Mouse (Mus musculus): ENCODE measurements around the gene Rcvrn. TPM values are rescaled to one million over a fixed set of nuclear protein-coding genes. Genes with fewer than 3 reads are reported as not detected.

Rcvrn gene
- polyA plus RNA-seq, 1 experiment from 2014 or later = not detected

- Histone ChIP-seq H3K4me1 (ENCODE audit: control insufficient read depth, insufficient read depth, low read length) (peaks cover 4% of the 10 kb centered on the region; the same call in 1 of the 2 replicates), H3K4me3 (ENCODE audit: low read length) (no peak overlapping the region), H3K4me2 (ENCODE audit: low read depth, low read length) (no peak overlapping the region), H3K9ac (ENCODE audit: low read depth, low read length) (no peak overlapping the region), H3K27ac (ENCODE audit: low read length) (no peak overlapping the region), H3K36me3 (ENCODE audit: control insufficient read depth, insufficient read depth, low read length) (no peaks in the 10 kb centered on the region), H3K27me3 (replicated peaks; ENCODE audit: control insufficient read depth, insufficient read depth, low read length) (no peaks in the 10 kb centered on the region), H3K9me3 (ENCODE audit: control insufficient read depth, low read length) (no peaks in the 10 kb centered on the region)
- 84% methylated on average over 4 of the region's 4 CpGs for WGBS
- ATAC-seq = no peak
Measured at GRCm38 (mm10) chr11:67654514-67654913, 40.6 kb upstream of the Rcvrn start.

DNA sequence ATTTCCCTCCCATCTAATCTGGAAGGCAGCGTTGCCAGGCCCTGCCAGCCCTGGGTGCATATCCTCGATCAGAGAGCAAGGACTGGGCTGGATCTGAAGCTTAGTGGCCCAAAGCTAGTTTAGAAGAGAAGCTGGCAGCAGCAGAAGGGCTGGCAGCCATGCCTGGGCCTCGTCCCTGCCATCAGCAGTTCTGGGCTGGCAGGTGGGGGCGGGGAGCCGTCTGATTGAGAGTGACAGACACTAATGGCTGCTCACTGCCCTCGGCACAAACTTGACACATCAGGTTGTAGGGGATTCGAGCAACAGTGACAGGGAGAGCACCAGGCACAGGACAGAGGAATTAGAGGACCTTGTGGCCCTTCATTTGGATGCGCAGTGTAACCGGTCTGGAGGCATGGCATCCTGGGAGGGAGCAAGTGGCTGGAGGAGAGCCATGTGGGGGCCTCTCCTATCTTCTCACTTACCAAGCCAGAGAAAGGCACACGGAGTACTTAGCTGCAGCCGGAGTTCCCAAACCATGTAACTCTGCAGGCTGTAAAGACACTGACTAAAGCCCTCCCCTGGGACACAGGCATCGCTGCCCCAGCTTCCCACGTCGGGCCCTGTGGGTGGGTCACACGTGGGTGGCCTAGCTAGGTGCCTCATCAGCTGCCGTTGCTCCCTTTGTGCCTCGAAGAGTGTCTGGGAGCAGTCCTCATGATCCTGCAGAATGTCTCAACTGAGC is 39.7 kb upstream of the Rcvrn start:
- WGBS = 70% methylated on average over 17 of the region's 17 CpGs
- no peak overlapping the region for H3K27ac ChIP-seq (ENCODE audit: low read length)
- no peak overlapping the region for H3K9ac ChIP-seq (ENCODE audit: low read depth, low read length)
- peaks cover 4% of the 10 kb centered on the region; the same call in 1 of the 2 replicates for H3K4me1 ChIP-seq (ENCODE audit: control insufficient read depth, insufficient read depth, low read length)
- H3K36me3 ChIP-seq (ENCODE audit: control insufficient read depth, insufficient read depth, low read length) = no peaks in the 10 kb centered on the region
- H3K4me2 ChIP-seq (ENCODE audit: low read depth, low read length) = no peak overlapping the region
- H3K27me3 ChIP-seq (replicated peaks; ENCODE audit: control insufficient read depth, insufficient read depth, low read length) = no peaks in the 10 kb centered on the region
- no peak for ATAC-seq
- H3K4me3 ChIP-seq (ENCODE audit: low read length) = no peak overlapping the region
- no peaks in the 10 kb centered on the region for H3K9me3 ChIP-seq (ENCODE audit: control insufficient read depth, low read length)

DNA sequence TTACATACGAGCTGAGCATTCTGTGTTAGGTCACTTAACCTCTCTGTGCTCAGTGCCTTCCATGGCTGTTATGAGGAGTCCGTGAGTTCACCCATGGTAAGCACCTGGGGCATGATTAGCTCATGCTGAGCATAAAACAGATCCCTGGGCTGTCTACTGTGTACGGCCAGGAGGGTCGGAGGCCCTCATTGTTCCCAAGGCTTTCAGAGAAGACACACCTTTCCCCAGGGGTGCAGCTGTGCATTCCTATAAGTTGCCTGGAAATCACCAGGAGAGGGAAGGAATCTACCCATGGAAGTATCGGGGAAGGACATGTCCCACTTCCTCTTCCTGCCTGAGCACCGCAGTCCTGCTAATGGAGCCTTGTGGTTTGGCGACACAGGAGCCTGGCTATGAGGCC is 38.8 kb upstream of the Rcvrn start:
- H3K27me3 ChIP-seq (replicated peaks; ENCODE audit: control insufficient read depth, insufficient read depth, low read length) = no peaks in the 10 kb centered on the region
- no peak overlapping the region for H3K9ac ChIP-seq (ENCODE audit: low read depth, low read length)
- no peak overlapping the region for H3K4me3 ChIP-seq (ENCODE audit: low read length)
- no peak overlapping the region for H3K4me2 ChIP-seq (ENCODE audit: low read depth, low read length)
- H3K4me1 ChIP-seq (ENCODE audit: control insufficient read depth, insufficient read depth, low read length) = peaks cover 4% of the 10 kb centered on the region; the same call in 1 of the 2 replicates
- no peaks in the 10 kb centered on the region for H3K36me3 ChIP-seq (ENCODE audit: control insufficient read depth, insufficient read depth, low read length)
- H3K27ac ChIP-seq (ENCODE audit: low read length) = no peak overlapping the region
- 81% methylated on average over 7 of the region's 7 CpGs for WGBS
- no peaks in the 10 kb centered on the region for H3K9me3 ChIP-seq (ENCODE audit: control insufficient read depth, low read length)
- no peak for ATAC-seq

DNA sequence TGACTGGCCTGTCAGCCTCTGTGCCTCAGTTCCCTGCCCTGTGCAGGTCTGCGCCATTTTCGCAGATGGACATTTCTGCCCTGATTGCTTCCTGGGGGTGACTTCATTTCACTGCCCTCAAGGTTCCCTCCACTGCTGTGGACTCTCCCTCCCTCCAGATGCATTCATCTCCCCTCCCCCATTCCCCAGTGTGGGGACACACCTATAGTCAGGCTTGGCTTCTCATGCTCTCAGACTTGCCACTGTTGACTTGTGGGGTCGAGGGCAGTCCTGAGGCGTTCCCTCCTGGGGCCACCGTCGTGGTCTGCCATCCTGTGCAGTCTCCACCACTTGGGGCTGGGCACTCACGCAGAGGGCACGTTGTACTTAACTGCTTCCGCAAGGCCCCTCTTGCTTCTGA is 38.3 kb upstream of the Rcvrn start:
- Histone ChIP-seq H3K36me3 (ENCODE audit: control insufficient read depth, insufficient read depth, low read length) (no peaks in the 10 kb centered on the region), H3K27me3 (replicated peaks; ENCODE audit: control insufficient read depth, insufficient read depth, low read length) (no peaks in the 10 kb centered on the region), H3K9ac (ENCODE audit: low read depth, low read length) (no peak overlapping the region), H3K9me3 (ENCODE audit: control insufficient read depth, low read length) (no peaks in the 10 kb centered on the region), H3K4me2 (ENCODE audit: low read depth, low read length) (no peak overlapping the region), H3K27ac (ENCODE audit: low read length) (no peak overlapping the region), H3K4me1 (ENCODE audit: control insufficient read depth, insufficient read depth, low read length) (peaks cover 4% of the 10 kb centered on the region; the same call in 1 of the 2 replicates), H3K4me3 (ENCODE audit: low read length) (no peak overlapping the region)
- no peak for ATAC-seq
- WGBS = 84% methylated on average over 9 of the region's 9 CpGs

- Histone ChIP-seq H3K4me2 (ENCODE audit: low read depth, low read length) (no peak overlapping the region), H3K9ac (ENCODE audit: low read depth, low read length) (no peak overlapping the region), H3K27ac (ENCODE audit: low read length) (no peak overlapping the region), H3K36me3 (ENCODE audit: control insufficient read depth, insufficient read depth, low read length) (no peaks in the 10 kb centered on the region), H3K4me1 (ENCODE audit: control insufficient read depth, insufficient read depth, low read length) (no peaks in the 10 kb centered on the region), H3K27me3 (replicated peaks; ENCODE audit: control insufficient read depth, insufficient read depth, low read length) (no peaks in the 10 kb centered on the region), H3K9me3 (ENCODE audit: control insufficient read depth, low read length) (no peaks in the 10 kb centered on the region), H3K4me3 (ENCODE audit: low read length) (no peak overlapping the region)
- whole genome bisulfite sequencing = 46% methylated on average over 11 of the region's 11 CpGs
- ATAC-seq = no peak
Measured at GRCm38 (mm10) chr11:67657685-67658382, 37.3 kb upstream of the Rcvrn start.

DNA sequence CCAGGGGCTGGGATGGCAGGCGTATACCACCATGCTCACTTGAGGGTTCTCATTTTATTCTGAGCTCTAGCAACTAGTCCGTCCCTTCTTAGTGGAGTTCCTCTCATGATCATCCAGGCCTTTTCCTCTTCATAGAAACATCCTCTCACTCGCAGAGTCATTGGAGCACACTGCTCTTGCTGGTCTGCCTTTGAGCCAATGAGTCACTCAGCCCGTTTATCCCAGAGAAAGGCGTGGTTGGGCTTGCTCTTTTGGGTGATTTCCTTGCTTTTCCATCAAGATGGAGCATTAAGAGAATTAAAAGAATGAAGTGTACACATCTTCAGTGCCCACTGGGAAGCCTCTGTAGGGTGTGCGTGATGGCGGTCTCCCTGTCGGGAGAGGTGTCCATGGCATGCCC is 33.7 kb upstream of the Rcvrn start:
- 88% methylated on average over 8 of the region's 8 CpGs for WGBS
- H3K9ac ChIP-seq (ENCODE audit: low read depth, low read length) = no peak overlapping the region
- H3K4me1 ChIP-seq (ENCODE audit: control insufficient read depth, insufficient read depth, low read length) = no peaks in the 10 kb centered on the region
- H3K4me3 ChIP-seq (ENCODE audit: low read length) = no peak overlapping the region
- H3K27me3 ChIP-seq (replicated peaks; ENCODE audit: control insufficient read depth, insufficient read depth, low read length) = no peaks in the 10 kb centered on the region
- H3K27ac ChIP-seq (ENCODE audit: low read length) = no peak overlapping the region
- no peaks in the 10 kb centered on the region for H3K36me3 ChIP-seq (ENCODE audit: control insufficient read depth, insufficient read depth, low read length)
- H3K4me2 ChIP-seq (ENCODE audit: low read depth, low read length) = no peak overlapping the region
- ATAC-seq = no peak
- no peaks in the 10 kb centered on the region for H3K9me3 ChIP-seq (ENCODE audit: control insufficient read depth, low read length)

DNA sequence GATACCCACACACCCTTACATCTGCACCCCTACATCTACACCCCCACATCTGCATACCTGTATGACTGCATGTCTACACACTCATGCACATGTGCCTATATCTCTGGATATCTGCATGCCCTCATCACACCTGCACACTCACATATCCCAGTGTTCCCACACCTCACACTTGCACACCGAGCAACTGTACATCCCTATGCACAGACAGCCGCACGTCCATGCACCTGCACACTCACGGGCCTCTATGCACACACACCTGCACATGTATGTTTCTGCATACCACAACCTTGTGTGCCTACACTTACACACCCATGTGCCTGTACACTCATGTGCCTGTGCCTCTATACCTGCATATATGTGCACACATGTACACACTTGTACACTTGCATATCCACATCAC is 31.7 kb upstream of the Rcvrn start:
- no peaks in the 10 kb centered on the region for H3K27me3 ChIP-seq (replicated peaks; ENCODE audit: control insufficient read depth, insufficient read depth, low read length)
- 98% methylated on average over 4 of the region's 4 CpGs for WGBS
- no peak for ATAC-seq

DNA sequence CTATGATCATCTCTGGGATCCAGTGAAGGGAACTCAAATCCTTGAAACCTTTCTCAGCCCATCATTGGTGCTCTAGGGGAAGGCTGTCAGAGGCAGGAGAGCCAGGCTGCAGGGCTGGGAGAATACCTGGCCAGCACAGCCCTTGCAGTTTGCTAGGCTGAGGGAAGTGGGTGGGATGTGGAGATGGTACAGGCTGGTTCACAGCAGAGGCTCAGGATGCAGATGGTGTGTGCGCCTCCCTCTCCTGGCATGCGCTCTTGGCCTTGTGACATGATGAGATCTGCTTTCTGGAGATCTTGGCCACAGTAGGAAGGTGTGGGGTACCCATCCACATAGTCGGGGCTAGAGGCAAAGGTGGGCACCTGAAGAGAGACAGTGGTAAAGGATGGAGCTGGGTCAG is 30.9 kb upstream of the Rcvrn start:
- Histone ChIP-seq H3K9me3 (ENCODE audit: control insufficient read depth, low read length) (no peaks in the 10 kb centered on the region), H3K36me3 (ENCODE audit: control insufficient read depth, insufficient read depth, low read length) (no peaks in the 10 kb centered on the region), H3K9ac (ENCODE audit: low read depth, low read length) (no peak overlapping the region), H3K4me2 (ENCODE audit: low read depth, low read length) (no peak overlapping the region), H3K27me3 (replicated peaks; ENCODE audit: control insufficient read depth, insufficient read depth, low read length) (no peaks in the 10 kb centered on the region), H3K4me1 (ENCODE audit: control insufficient read depth, insufficient read depth, low read length) (no peaks in the 10 kb centered on the region), H3K27ac (ENCODE audit: low read length) (no peak overlapping the region), H3K4me3 (ENCODE audit: low read length) (no peak overlapping the region)
- 93% methylated on average over 3 of the region's 3 CpGs for WGBS
- ATAC-seq = no peak

More for the DNA sequence above, 31.7 kb upstream of the Rcvrn start:
- Histone ChIP-seq H3K4me2 (ENCODE audit: low read depth, low read length) (no peak overlapping the region), H3K4me3 (ENCODE audit: low read length) (no peak overlapping the region), H3K27ac (ENCODE audit: low read length) (no peak overlapping the region), H3K9ac (ENCODE audit: low read depth, low read length) (no peak overlapping the region), H3K4me1 (ENCODE audit: control insufficient read depth, insufficient read depth, low read length) (no peaks in the 10 kb centered on the region), H3K9me3 (ENCODE audit: control insufficient read depth, low read length) (no peaks in the 10 kb centered on the region), H3K36me3 (ENCODE audit: control insufficient read depth, insufficient read depth, low read length) (no peaks in the 10 kb centered on the region)

DNA sequence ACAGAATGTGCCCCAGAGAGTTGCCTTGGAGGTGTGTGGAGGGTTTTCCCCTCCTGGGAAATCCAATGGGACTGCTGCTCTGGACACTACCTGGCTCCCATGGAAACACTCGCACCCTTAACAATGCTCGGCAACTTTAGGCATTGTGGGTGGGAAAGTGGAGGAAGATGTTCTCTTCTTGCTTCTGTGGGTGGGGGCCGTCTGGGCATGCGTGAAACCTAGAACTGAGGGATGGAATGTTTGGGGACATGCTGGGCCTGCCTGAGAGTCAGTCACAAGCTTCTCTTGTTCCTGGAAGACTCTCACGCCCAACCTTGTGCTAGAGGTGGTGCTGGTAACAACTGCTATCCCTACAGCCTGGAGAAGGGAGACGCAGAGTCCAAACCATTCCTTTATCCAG is 30.2 kb upstream of the Rcvrn start:
- no peak for ATAC-seq
- H3K9me3 ChIP-seq (ENCODE audit: control insufficient read depth, low read length) = no peaks in the 10 kb centered on the region
- WGBS = 86% methylated on average over 6 of the region's 6 CpGs
- no peak overlapping the region for H3K9ac ChIP-seq (ENCODE audit: low read depth, low read length)
- no peak overlapping the region for H3K4me2 ChIP-seq (ENCODE audit: low read depth, low read length)
- H3K27me3 ChIP-seq (replicated peaks; ENCODE audit: control insufficient read depth, insufficient read depth, low read length) = no peaks in the 10 kb centered on the region
- no peak overlapping the region for H3K4me3 ChIP-seq (ENCODE audit: low read length)
- no peaks in the 10 kb centered on the region for H3K36me3 ChIP-seq (ENCODE audit: control insufficient read depth, insufficient read depth, low read length)
- no peak overlapping the region for H3K27ac ChIP-seq (ENCODE audit: low read length)
- no peaks in the 10 kb centered on the region for H3K4me1 ChIP-seq (ENCODE audit: control insufficient read depth, insufficient read depth, low read length)

All from intestine, embryonic 16.5 days (tissue).